Mouse (Mus musculus) heart, postnatal 0 days (tissue): ENCODE measurements at regions not wholly inside any gene's neighbourhood (a gene's known extent, or its start where the extent isn't known, plus 50 kb on each side); places are given as distances from the start of the nearest gene placed in this dataset.

ENCODE experiments used
- ATAC-seq: fragments of 200-750 bp; cut with Nextera tagmentation; 2 replicates; pipeline ENCODE4 v1.8.0; 2017; ENCODE audit warnings: low read depth, moderate number of reproducible peaks, moderate library complexity; ENCODE audit not compliant: insufficient read depth
- DNase-seq: peaks from one replicate; pipeline ENCODE4 v3.0.0-alpha.2; 2016; ENCODE audit warnings: low spot score
- H3K27ac ChIP-seq: fragments of 300-500 bp; sonication (generic); 2 replicates; pipeline ENCODE4 v1.5.1; 2014; ENCODE audit warnings: low read depth, mild to moderate bottlenecking
- H3K27me3 ChIP-seq: fragments of 300-500 bp; sonication (generic); 2 replicates; pipeline ENCODE4 v1.6.1; 2014; ENCODE audit warnings: low read length, mixed read lengths; ENCODE audit not compliant: control insufficient read depth, insufficient read depth
- H3K36me3 ChIP-seq: fragments of 300-500 bp; sonication (generic); replicated peaks from 2 replicates; pipeline ENCODE4 v1.6.1; 2014; ENCODE audit warnings: low read length, mixed read lengths; ENCODE audit not compliant: control insufficient read depth, insufficient read depth
- H3K4me1 ChIP-seq: fragments of 300-500 bp; sonication (generic); 2 replicates; pipeline ENCODE4 v1.6.1; 2014; ENCODE audit warnings: antibody characterized with exemption; ENCODE audit not compliant: control insufficient read depth, insufficient read depth
- H3K4me2 ChIP-seq: fragments of 300-500 bp; sonication (generic); 2 replicates; pipeline ENCODE4 v1.6.1; 2014; ENCODE audit warnings: low read depth, mild to moderate bottlenecking, low read length, moderate library complexity
- H3K4me3 ChIP-seq: fragments of 300-500 bp; sonication (generic); 2 replicates; pipeline ENCODE4 v1.5.1; 2014; ENCODE audit warnings: low read depth, low read length
- H3K9ac ChIP-seq: fragments of 300-500 bp; sonication (generic); replicated peaks from 2 replicates; pipeline ENCODE4 v1.6.1; 2014; ENCODE audit warnings: low read depth, low read length, mixed read lengths
- H3K9me3 ChIP-seq: fragments of 300-500 bp; sonication (generic); replicated peaks from 2 replicates; pipeline ENCODE4 v1.6.1; 2016; ENCODE audit warnings: low read length; ENCODE audit not compliant: control insufficient read depth
- CTCF ChIP-seq: IDR thresholded peaks from 2 replicates; pipeline ENCODE4 v1.5.1; 2016; ENCODE audit warnings: antibody characterized with exemption, control low read depth, low read depth
- EP300 ChIP-seq: IDR thresholded peaks from 2 replicates; pipeline ENCODE4 v1.6.1; 2016; ENCODE audit warnings: antibody characterized with exemption, low read depth
- WGBS: fragments of 180-500 bp; shearing (Covaris S2); extraction: QIAGEN DNeasy Blood & Tissue Kit; methylation state at CpG from one replicate; pipeline ENCODE4 v1.1.7; 2014; 5-methylcytosine and 5-hydroxymethylcytosine counted together

GRCm38 (mm10) chr6:50815579-50815978 lies 161.3 kb upstream of the Npvf start:
- Histone ChIP-seq H3K4me3 (no peak overlapping the region), H3K9ac (no peak overlapping the region), H3K27me3 (no peaks in the 10 kb centered on the region), H3K9me3 (no peaks in the 10 kb centered on the region), H3K4me2 (no peak overlapping the region), H3K4me1 (no peaks in the 10 kb centered on the region; the same call in 1 of the 2 replicates), H3K36me3 (no peaks in the 10 kb centered on the region), H3K27ac (no peak overlapping the region)
- TF ChIP-seq EP300 (no peak), CTCF (no peak)
- ATAC-seq (0 out of 2 replicates have a peak, but pooled peaks have one; percentile 27), DNase-seq (no peak)
- 46% methylated on average over 8 of the region's 8 CpGs for WGBS

- Histone ChIP-seq H3K9me3 (no peaks in the 10 kb centered on the region), H3K4me2 (no peak overlapping the region), H3K9ac (no peak overlapping the region), H3K27me3 (no peaks in the 10 kb centered on the region), H3K27ac (no peak overlapping the region), H3K36me3 (no peaks in the 10 kb centered on the region), H3K4me1 (no peaks in the 10 kb centered on the region; the same call in 1 of the 2 replicates), H3K4me3 (no peak overlapping the region)
- WGBS: 60% methylated on average over 10 of the region's 10 CpGs
- no peak for ATAC-seq
- no peak for DNase-seq
- no peak for TF ChIP-seq EP300
- TF ChIP-seq CTCF: no peak
These were observed 163.2 kb upstream of the Npvf start for GRCm38 (mm10) chr6:50817430-50817829.

GRCm38 (mm10) chr6:50818433-50818832 lies 164.2 kb upstream of the Npvf start:
- Histone ChIP-seq H3K27ac (no peak overlapping the region), H3K9ac (no peak overlapping the region), H3K4me1 (no peaks in the 10 kb centered on the region; the same call in 1 of the 2 replicates), H3K36me3 (no peaks in the 10 kb centered on the region), H3K4me2 (no peak overlapping the region), H3K4me3 (no peak overlapping the region), H3K9me3 (no peaks in the 10 kb centered on the region), H3K27me3 (no peaks in the 10 kb centered on the region)
- DNase-seq: no peak
- TF ChIP-seq EP300 (no peak), CTCF (no peak)
- 86% methylated on average over 5 of the region's 5 CpGs for WGBS
- no peak for ATAC-seq

- Histone ChIP-seq H3K4me2 (no peak overlapping the region), H3K27ac (no peak overlapping the region), H3K4me3 (no peak overlapping the region), H3K27me3 (no peaks in the 10 kb centered on the region), H3K9me3 (no peaks in the 10 kb centered on the region), H3K4me1 (no peaks in the 10 kb centered on the region; the same call in 1 of the 2 replicates), H3K36me3 (no peaks in the 10 kb centered on the region), H3K9ac (no peak overlapping the region)
- 63% methylated on average over 10 of the region's 10 CpGs for WGBS
- TF ChIP-seq EP300: no peak
- TF ChIP-seq CTCF: no peak
- DNase-seq (no peak), ATAC-seq (no peak)
These were observed 164.8 kb upstream of the Npvf start for GRCm38 (mm10) chr6:50818891-50819541.

GRCm38 (mm10) chr6:50821401-50822235 lies 167.4 kb upstream of the Npvf start:
- WGBS: 70% methylated on average over 12 of the region's 12 CpGs
- Histone ChIP-seq H3K36me3 (no peaks in the 10 kb centered on the region), H3K9me3 (no peaks in the 10 kb centered on the region), H3K27ac (no peak overlapping the region), H3K9ac (no peak overlapping the region), H3K4me3 (no peak overlapping the region), H3K4me1 (no peaks in the 10 kb centered on the region), H3K4me2 (no peak overlapping the region), H3K27me3 (no peaks in the 10 kb centered on the region)
- TF ChIP-seq EP300 (no peak), CTCF (no peak)
- no peak for ATAC-seq
- DNase-seq: no peak
